Mouse (Mus musculus) spleen, adult 18-20 months (tissue): ENCODE data around the gene Oxct1.

ENCODE experiments used
- DNase-seq, 2 experiments: peaks; one replicate each; pipeline ENCODE4 v3.0.0; 2022; ENCODE audit warnings: mixed read lengths in 2 of 2

Oxct1 gene

DNA sequence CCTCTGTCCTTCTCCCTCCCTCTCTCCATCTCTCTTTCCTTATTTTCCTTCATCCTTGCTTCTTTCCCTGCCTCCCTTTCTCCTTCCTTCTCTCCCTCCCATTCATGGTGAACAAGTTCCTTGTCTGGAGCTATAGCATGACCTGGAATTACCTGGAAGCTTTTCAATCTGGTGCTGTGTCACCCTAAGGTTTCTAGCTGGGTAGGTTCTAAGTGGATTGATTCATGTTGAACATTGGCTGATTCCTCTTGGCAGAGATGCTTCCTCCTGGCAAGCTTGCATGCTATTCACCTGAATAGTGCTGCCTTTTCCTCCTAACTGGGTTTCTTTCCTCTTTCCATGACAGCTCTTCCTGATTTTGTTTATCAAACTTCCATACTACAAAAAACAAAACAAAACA, 2.8 kb downstream of the Oxct1 start:
- no peak for DNase-seq

DNA sequence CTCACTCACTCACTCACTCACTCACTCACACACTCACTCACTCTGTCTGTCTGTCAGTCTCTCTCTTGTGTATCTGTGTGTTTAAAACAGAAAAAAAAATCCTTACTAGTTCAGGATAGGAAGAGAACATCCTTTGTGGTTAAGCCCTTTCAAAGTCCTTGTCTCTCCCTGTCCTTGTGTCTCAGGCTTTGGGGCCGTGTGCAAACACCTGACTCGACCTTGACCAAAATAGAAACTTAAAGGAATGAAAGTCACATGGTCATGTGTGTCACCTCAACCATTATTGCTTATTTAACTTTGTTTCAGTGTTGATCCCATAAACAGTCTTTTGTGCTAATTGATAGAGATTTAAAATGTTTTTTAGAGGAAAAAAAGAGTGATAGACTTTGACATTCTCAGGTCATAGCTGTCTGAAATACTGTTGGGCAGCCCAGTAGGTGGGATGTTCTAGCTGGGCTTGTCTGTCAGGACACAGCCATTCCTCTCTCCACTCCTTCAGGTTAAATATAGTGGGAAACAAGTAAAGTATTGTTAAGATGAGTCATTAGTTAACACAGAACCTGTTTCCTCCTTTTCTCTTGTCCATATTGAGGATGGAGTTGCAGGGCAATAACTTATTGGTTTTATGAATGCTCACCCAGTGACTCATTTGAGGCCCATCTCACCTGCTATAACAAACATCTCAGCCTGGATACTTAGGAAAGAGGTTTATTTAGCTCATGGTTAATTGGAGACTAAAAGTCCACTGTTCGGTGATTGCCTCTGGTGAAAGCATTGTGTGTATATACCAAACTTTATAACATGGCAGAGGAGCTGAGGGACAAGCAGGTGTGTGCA, 7.2 kb downstream of the Oxct1 start:
- DNase-seq = no peak

DNA sequence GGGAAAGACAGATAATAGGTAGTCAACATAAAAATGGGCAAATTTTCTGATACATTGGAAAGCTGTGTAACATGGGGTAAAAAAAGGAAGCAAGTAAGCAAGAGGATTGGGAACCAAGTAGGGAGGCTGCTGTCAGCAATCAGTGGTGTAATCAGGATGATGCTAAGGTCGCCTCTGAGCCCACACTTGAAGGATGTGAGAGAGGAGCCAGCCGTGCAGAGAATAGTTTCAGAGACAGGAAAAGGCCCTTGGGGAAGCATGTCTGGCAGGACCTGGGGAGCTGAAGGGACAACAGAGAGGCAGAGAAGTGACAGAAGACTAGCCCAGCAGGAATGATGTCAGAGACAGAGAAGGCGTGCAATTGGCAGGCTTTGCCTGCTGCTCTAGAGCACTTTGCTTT, 16.2 kb downstream of the Oxct1 start:
- no peak for DNase-seq

DNA sequence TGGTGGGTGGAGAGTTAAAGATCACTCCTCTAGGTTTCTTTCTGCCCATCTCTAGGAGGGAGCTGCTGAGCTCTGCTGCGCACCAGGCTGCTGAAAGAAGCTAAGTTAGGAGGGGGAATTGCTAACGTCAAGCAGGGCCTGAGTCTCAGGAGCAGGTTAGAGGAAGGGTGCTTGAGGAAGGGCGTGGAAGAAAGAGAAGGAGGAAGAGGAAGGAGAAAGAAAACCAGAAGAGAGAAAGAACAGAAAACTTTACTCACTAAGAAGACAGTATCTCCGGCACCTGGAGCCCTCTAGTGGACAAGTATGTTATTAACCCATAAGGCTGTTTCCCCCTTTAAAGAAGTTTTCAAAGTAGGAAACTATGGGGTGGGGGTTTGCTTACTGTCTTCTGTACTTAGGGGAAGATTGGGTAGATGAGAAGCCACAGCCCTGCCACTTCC, 16.9 kb downstream of the Oxct1 start:
- peak in 1 of 2 experiments; percentile 24 for DNase-seq

DNA sequence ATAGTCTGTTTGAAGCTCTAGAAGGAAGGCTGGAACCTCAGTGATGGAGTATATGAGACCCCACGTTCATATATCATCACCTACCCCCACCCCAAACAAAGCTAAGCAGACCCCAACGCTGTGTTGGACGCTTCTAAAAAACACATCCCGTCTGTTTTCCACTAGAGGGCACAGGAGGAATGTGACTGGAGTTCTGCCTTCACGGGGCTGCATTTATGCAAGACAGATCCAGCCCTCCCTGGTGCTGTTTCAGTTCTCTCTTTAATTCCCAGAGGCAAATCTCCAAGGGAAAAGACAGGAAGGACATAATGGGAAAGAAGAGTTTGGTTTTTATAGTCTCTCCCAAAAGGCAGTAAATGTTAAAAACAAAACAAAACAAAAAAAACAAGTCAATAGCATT, 30.4 kb downstream of the Oxct1 start:
- no peak for DNase-seq

DNA sequence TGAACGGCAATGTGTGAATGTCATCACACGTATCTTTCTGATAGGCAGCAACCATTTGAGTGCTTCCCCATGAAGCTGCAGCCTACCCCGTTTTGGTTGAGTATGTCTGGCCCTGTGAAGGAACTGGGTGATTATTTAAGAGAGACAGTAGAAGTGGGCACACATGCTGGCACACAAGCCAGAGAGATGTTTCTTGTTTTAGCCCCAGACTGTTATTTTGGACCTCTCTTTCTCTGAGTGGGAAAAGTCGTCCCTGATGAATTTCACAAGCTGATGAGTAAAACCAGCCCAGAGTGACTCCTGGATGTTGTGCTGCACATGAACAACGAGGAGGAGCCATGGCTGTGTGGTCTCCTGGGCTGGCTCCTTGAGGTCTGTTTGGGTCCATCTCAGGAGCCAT, 37.4 kb downstream of the Oxct1 start:
- DNase-seq = no peak

DNA sequence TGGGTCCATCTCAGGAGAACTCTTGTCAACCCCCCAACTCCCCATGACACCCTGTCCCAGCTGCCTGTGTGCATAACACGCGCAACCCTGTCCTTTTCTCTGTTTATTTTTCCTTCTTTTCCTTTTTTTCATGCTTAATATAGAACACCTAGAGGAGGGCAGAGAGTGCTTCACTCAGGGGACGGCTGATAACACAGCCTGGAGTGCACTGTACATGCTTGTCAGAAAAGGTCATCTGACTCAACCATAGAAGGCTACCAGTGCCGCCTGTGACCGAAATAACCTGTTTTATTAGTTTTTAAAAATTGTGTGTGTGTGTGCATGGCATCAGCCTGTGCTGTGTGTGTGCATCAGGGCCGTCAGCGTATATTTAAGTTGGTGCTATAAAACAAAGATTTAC, 37.8 kb downstream of the Oxct1 start:
- no peak for DNase-seq

DNA sequence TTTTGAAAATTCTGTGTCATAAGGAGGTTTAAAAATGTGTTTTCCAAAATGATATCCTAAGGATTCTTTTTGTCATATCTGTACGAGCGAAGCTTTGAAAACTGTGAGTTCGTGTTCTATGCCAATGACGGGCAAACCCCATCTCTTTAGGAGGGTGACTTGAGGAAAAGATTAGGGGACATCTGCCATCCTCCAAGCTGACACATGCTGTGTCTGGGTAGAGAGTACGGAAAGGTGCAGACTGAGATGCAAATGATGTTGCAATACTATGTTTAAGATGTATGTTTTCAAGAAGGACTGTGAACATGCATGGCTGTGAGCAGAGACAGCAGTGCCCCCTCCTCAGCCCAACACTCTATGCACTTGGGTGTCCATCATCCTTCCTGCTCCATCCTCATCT, 38.5 kb downstream of the Oxct1 start:
- DNase-seq = no peak

DNA sequence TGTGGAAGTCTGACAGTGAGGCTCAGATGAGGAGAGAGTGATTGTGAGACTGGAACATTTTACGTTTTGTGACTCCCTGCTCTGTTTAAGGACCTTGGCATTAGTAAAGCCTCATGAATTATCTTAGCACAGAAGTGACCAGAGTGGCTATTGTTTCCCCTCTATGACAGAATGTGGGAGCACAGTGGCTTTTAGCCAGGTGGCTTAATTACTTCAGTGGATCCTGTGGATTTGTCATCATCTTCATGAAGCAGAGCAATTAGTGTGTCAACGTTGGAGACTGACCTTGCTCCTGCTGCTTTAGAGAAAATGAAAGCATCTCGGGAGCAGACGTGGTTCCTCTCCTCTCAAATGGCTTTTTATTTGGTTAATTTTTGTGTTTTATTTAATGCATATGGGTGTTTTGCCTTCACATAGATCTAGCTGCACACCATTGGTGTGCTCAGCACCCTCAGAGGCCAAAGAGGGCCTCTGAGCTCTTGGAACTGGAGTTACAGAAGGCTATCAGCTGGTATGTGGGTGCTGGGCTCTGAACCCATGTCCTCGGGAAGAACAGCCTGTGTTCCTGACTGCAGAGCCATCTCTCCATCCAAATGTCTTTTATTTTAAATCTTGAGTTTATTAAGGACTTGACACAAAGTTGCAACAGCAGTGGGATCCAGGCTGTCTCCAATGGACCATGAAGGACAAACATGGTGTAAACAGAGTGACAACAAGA, 41.2 kb downstream of the Oxct1 start:
- DNase-seq = no peak

DNA sequence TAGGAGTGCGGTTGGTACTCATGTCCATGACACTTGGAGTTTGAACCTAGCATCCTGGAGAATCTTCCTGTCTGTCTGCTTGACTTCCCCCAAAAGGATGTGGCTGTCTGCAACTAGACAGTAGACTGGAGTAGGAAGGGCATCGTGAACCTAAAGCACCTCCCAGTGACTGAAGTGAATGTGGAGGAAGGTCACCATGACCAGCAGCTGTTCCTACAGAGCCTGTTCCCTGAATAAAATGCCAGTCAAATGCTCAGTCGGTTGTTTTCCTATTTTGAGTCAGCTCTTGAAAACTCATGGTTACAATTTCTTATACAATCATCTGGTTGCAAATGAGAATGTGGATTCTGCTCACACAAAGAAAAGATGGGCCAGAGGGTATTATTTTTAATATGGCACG, 51.8 kb downstream of the Oxct1 start:
- no peak for DNase-seq

DNA sequence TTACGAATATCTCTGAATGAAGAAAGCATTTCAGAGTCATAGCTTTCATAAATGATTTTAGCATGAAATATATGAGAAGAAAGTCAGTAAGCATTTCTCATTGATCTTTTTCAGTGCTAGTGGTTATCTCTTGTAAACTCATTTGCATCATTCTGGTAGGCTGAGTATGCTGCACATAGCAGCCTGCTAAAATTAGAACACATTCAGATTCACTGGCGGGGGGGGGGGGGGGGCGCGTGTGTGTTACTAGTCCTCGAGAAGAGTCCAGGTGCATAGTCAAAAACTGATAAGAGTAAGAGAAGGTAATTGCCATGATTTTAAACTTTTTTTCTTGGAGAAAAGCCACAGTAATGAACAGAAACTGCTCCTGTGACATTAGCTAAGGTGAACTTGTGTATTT, 52.6 kb downstream of the Oxct1 start:
- DNase-seq = no peak

DNA sequence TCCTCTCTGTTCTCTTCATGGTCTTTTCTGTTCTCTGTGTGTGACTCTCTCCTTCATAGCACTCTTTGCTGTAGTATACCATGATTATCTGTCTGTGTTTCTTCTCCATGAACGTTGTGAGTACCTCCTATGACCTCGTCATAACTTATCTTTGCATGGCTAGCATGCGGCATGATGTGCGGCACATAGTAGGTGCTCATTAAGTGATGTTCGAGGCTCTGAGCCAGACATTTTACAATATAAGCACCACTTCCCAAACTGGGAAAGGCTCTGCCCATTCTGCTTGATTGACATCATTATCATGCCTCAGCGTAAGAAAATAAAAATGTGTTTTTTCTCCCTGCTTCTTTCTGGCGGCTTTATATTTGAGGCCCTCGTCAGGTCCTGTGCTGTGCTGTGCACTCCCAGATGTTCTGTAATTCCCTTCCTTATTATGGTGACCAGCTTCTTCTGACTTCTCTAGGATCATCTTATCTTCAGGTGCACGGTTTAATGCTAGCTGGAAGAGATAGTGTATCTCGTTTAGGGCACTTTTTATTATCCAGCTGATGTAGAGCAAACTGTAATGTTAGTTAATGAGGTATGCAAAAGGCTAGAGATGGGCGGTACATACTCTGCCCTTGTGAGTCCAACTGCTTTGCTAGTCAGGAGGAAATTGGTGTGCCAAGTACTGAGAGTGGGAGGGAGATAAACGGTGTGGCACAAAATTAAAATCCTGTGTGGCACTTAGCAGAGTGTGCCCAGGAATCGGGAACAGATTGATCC, 53.4 kb downstream of the Oxct1 start:
- no peak for DNase-seq

DNA sequence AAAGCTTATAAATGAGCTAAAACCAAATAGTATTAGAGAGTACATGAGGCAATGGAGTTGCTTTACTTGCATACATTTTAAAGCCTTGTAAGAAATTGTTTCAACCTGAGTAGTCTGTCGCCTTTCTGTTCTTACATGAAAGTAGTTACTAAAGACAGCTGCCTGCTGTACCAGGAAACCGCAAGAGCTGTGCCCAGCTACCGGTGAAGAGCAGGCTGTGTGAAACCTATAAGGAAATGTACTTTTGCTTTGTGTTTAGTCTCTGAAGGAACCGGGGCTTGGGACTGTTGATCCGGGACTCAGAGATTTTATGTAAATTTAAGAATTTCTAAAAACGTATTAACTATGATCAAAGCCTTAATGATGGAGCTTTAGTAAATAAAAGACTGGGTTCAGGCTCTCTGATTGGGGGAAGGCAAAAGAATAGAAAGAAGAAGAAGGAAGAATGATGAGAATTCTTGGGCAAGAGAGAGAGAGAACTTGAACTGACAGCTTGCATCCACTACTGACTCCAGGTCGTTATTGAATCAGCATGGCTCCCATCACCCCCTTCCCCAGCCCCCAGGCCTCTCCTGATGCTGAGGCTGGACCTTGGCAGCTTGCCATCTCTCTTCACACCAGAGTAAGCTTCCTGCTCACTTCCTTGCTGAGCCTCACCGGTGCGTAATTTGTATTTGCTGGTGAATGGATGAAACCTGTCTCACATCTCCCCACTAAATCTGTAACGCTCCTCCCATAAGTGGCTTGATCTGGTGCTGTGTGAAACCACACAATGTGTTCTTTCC, 59.6 kb downstream of the Oxct1 start:
- DNase-seq = peak; percentile 22 to 26

DNA sequence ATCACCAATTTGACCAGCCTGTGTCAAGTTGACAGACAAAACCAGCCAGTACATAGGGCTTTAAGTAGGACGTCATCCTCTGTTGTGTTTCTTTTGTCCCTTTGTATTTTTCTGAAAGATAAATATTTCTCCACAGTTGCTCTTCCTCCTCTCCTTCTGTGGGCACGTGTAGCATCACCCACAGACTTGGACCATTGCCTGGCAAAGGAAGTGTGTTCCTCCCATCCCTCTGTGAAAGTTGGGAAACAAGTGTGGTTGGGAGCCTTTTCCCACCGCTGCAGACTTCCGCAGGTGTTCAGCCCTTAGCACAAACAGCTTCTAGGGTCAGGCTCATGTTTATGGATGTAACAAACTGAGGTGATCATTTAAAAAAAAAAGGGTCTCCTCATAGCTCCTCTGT, 61.3 kb downstream of the Oxct1 start:
- no peak for DNase-seq

DNA sequence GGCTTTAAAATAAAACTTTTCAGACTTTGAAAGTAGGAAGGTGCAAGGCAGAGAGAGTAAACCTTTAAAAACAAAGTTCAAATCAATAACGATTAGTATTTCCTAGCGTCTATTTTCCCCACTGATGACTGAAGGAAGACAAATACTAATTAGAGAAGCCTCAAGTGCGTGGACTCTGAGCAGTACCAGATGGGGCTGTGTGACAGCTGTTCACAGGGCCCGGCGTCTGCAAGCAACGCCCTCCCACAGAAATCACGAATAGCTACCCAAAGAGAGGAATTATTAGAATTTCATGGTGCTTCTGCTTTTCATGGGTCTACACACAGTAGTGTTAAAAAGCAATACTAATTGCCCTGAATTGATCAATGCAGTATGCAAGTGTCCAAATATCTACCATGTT, 61.7 kb downstream of the Oxct1 start:
- no peak for DNase-seq

DNA sequence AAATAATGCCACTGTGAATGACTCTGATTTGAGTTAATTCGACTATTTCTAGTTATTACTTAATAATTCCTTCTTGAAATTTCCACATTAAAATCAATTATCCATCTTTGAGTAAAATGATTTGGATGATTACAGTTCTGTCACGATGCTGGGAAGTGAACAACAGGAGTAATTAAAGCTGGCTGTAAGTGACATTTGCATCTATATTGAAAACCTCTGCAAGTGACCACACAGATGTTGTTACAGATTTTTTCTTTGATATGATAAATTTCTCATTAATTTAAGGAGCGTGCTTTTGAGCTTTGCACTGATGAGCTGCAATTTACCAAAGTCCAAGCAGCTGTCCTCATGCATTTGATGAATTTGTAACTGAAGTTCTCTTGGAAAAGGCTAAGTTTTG, 64.4 kb downstream of the Oxct1 start:
- no peak for DNase-seq

DNA sequence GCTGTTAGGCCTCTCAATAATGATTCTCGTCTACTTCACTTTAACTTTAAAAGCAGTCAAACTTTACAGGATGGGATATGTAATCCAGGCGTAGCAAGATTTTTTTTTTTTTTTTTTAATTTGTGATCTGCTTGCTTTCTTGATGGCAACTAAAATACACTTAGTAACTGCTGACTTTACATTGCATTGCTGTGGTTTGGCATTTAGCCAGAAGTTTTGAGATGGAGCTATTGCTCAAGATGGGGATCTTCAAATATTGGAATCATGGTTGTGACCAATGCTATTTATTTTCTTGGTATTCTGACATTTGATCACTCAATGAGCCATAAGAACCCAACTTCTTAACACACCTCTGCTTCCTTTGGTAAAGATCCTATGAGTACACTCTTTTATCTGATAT, 66.4 kb downstream of the Oxct1 start:
- no peak for DNase-seq

DNA sequence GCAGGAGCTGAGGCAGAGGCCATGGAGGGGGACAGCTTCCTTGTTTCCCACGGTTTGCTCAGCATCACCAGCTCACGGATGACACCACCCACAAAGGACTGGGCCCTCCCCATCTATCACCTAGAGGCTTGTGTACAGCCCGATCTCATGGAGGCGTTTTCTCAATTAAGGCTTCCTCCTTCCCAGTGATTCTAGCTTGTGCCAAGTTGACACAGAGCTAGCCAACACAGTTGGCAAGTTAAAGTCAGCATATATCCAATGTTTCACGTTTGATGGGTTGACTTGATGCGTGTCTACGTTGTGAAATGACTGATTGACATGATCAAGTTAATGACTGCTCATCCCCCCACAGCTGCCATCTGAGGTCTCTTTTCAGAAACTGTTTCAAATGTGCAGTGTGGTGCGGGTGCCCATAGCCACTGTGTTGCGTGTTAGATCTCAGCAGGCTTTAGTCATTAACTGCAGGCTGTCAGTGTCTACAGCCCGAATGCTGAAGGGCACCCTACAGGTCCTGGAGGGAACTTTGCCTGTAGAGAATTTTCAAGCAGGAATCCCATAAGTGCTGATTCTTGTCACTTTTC, 74.2 kb downstream of the Oxct1 start:
- no peak for DNase-seq

DNA sequence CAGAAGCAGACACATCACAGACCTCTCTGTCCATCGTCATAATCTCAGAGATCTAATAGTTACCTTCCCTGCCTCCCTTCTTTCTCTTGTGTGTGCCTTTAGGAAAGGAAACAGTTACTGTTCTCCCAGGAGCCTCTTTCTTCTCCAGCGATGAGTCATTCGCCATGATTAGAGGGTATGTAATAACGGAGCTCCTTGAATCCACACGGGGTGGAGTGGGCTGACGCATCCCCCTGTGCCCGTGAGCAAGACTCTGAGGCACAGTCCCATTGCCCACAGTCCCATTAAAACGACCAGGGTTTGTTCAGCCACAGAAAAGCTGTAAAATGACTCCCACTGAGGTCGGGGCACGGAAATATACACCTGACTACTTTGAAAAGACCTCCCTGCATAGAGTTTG, 74.8 kb downstream of the Oxct1 start:
- no peak for DNase-seq

DNA sequence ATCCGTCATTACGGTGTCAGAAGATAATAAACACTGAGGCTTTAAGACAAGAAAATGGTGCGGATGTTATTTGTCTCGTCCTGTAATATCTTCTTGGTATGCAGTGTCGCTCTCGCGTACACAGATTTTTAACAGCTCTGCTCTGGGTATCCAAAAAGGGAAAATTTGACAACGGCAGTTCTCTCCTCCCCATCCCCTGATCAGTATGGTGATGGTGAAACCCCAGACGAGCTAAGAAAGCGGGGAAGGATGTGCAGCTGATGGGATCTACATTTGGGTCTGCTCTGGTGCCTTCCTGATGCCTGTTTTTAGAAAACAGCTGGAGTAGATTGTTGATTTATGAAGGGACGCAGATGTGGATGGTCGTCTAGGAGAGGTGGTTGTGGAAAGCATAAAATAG, 78.1 kb downstream of the Oxct1 start:
- no peak for DNase-seq

DNA sequence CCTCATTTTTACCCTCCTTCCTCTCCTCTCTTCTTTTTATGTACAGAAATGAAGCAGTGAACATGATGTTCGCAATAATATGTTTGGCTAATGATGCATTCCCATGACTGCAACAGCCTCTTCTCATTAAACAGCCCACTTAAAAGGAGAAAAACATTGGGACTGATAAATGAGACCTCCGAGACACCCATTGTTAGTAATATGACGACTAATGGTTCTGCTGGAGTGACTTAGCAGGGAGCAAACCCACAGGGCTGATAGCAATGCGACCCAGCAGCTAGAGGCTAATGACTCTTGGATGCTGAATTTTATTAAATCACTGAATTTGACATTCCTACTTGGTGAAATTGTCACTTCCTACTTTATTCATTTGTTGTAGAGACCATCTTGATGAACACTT, 79.3 kb downstream of the Oxct1 start:
- DNase-seq = no peak

DNA sequence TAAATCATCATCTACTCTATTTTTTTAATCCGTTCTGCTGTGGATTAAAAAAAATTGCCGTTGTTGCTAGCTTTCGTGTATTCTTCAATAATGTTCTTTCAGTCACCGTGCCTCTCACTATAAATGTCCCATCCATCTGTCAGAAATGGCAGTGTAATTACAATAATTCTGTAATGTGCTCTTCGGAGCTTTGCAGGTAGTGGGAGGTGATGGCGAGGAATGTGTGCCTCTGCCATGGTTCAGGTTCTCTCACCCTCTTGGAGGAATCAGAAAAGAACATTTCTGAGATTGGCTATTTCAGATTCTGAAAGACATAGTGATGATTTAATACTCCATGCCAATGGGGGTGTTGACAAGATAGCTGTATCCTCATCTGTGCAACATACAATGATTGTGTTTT, 93.8 kb downstream of the Oxct1 start:
- no peak for DNase-seq

DNA sequence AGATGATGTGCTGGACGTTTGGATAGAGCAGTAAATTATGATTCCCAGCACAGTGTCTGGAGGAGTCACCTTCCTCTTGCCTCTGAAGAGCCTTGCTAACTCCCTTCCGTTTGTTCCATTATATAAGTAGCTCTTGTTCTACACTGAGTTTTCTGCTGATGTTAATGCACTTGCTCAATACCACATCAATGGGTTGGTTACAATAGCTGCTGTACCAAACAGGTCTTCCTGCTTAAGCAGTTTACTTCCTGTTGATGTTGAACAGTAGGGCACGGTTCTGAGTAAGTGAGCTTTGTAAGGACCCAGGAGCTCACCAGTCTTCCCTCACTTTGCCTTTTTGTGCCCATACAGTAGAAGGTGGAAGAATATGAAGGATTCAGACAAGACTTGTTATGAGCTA, 98.5 kb downstream of the Oxct1 start:
- no peak for DNase-seq
